Mouse (Mus musculus) kidney, postnatal 4 days (tissue): ENCODE results near the gene Ppme1.

ENCODE experiments used
- DNase-seq, 2 experiments: peaks; one replicate each; pipeline ENCODE4 v3.0.0; 2021; ENCODE audit warnings: mixed read lengths in 2 of 2

Gene Ppme1

GRCm38 (mm10) chr7:100325482-100325881, 46.6 kb downstream of the Ppme1 start:
- peak; percentile 71 to 74 for DNase-seq

- no peak for DNase-seq
Measured at GRCm38 (mm10) chr7:100323721-100324120, 48.4 kb downstream of the Ppme1 start.

- no peak for DNase-seq
Measured at GRCm38 (mm10) chr7:100317534-100317933, 54.6 kb downstream of the Ppme1 start.

GRCm38 (mm10) chr7:100316924-100317323, 55.2 kb downstream of the Ppme1 start:
- no peak for DNase-seq

- no peak for DNase-seq
Measured at GRCm38 (mm10) chr7:100312716-100313115, 59.4 kb downstream of the Ppme1 start.

GRCm38 (mm10) chr7:100310290-100310689, 61.8 kb downstream of the Ppme1 start:
- DNase-seq = no peak

GRCm38 (mm10) chr7:100309679-100310078, 62.4 kb downstream of the Ppme1 start:
- DNase-seq = no peak

GRCm38 (mm10) chr7:100309216-100309615, 62.9 kb downstream of the Ppme1 start:
- no peak for DNase-seq

GRCm38 (mm10) chr7:100307872-100308653, 64.0 kb downstream of the Ppme1 start:
- no peak for DNase-seq

- DNase-seq = no peak
Measured at GRCm38 (mm10) chr7:100305894-100306293, 66.2 kb downstream of the Ppme1 start.

GRCm38 (mm10) chr7:100302316-100302715, 69.8 kb downstream of the Ppme1 start:
- no peak for DNase-seq

GRCm38 (mm10) chr7:100301390-100301789, 70.7 kb downstream of the Ppme1 start:
- no peak for DNase-seq

- no peak for DNase-seq
Measured at GRCm38 (mm10) chr7:100298861-100299510, 73.1 kb downstream of the Ppme1 start.

- no peak for DNase-seq
Measured at GRCm38 (mm10) chr7:100296699-100297098, 75.4 kb downstream of the Ppme1 start.

GRCm38 (mm10) chr7:100295745-100296144, 76.4 kb downstream of the Ppme1 start:
- DNase-seq = no peak

- no peak for DNase-seq
Measured at GRCm38 (mm10) chr7:100293546-100293945, 78.6 kb downstream of the Ppme1 start.

- DNase-seq = peak; percentile 34 to 56
Measured at GRCm38 (mm10) chr7:100288622-100289021, 83.5 kb downstream of the Ppme1 start.

- peak; percentile 84 to 87 for DNase-seq
Measured at GRCm38 (mm10) chr7:100287748-100288578, 84.1 kb downstream of the Ppme1 start.

GRCm38 (mm10) chr7:100285383-100285782, 86.7 kb downstream of the Ppme1 start, which contains the start of gene P4ha3:
P4ha3 (plus strand) TSS chr7:100285520.
- DNase-seq = peak; percentile 47 to 58

GRCm38 (mm10) chr7:100283298-100283697, 88.8 kb downstream of the Ppme1 start:
- DNase-seq = no peak

GRCm38 (mm10) chr7:100281596-100281995, 90.5 kb downstream of the Ppme1 start:
- no peak for DNase-seq

GRCm38 (mm10) chr7:100279803-100280202, 92.3 kb downstream of the Ppme1 start:
- peak; percentile 48 to 56 for DNase-seq
